Mouse (Mus musculus) heart, adult 9 months (tissue): ENCODE measurements at regions not wholly inside any gene's neighbourhood (a gene's known extent, or its start where the extent isn't known, plus 50 kb on each side); places are given as distances from the start of the nearest gene placed in this dataset.
"Not testable (repeated sequence)": the region's sequence is repeated elsewhere in the genome, so short reads cannot be mapped to it uniquely, and the experiment has no call there.

Experiments used
- DNase-seq, 2 experiments: peaks; one replicate each; pipeline ENCODE4 v3.0.0; 2022; ENCODE audit warnings: low spot score in 2 of 2

DNA sequence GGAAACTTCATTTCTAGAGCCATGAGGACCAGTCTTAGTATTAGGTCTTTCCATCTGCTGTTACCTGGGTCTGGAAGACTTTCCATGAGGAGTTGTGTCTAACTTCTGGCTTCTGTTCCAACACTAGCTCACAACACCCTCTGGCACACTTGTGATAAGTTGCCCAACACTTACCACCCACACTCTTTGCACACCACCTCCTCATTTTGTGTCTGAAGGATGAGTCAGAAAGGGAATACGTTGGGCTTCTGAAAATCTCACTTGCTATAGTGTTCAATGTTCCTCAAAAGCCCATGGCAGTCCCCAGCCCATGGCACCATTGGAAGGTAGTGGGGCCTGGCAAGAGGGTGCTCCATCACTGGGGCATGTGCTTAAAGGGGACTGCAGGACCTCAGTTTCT is 161.5 kb downstream of the Cartpt start:
- DNase-seq = no peak

DNA sequence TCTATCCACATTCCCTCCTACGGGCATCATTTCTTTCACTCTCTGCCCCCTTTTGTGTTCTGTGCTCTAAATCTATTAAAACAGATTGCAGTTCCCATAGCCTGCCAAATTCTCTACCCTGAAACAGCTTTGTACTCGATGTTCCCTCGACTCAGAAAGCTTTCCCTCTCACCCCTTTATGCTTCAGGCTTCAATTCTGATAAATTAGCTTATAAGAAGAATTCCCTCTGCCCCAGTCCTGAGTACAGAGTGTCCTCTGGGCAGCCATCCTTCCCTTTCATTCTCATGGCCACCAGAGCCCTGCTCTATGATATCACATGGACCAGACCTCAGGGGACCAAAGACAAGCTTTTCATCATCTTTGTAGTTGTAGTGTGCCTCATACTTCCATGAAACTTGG is 163.6 kb downstream of the Cartpt start:
- peak in 1 of 2 experiments; percentile 29 for DNase-seq

DNA sequence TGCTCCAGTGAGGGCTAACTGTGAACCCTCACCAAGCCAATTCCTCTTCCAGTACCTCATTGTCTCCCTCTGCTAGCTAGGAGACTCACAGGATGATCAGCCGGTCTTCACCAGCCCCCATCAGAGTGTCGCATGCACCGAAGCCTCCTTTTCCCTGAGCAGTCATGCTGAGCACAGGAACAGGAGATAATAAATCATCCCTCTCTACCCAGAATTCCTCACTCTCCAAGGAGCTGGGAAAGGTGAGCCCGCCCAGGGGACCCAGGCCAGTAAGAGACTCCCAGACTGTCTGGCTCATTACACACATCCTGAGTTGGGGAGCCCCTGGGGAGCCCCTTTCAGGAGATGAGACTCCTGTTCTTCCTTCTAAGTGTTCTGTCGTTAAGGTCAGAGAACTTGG is 171.7 kb downstream of the Cartpt start:
- DNase-seq = no peak

- no peak for DNase-seq
Observed at GRCm38 (mm10) chr13:99724245-99724644, 176.6 kb downstream of the Cartpt start.

DNA sequence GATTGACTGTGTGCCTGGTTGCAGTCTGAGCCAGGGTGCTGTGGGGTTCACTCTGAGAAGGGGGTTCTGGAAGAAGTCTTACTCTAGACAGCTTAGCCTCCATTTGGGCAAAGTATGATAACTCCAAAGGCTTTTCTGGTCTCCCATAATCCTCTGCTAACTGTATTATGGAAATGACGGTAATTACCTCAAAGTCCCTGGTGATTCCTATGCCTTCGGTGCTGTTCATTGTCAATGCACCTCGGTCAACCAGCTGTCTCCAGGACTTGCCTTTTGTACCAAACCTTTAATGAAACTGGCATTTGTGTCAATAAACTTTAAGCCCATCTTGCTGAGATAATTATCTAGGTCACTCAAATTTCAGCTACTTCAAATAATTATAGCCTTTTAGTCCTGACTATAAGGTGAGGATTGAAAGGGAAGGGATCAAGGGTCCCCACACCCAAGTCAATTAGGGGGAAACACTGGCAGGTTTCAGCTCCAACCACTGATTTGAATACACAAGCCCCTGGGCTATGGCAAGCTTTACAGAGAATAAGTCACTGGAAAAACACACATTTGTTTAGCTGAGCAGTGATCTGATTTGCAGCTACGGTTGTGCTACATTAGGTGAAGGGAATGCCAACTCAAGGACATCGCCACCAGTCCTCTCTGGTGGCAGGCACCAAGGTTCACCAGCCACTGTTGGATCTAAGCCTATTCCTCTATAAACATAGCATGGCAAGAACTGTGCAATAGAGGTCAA is 177.5 kb downstream of the Cartpt start:
- DNase-seq = no peak

DNA sequence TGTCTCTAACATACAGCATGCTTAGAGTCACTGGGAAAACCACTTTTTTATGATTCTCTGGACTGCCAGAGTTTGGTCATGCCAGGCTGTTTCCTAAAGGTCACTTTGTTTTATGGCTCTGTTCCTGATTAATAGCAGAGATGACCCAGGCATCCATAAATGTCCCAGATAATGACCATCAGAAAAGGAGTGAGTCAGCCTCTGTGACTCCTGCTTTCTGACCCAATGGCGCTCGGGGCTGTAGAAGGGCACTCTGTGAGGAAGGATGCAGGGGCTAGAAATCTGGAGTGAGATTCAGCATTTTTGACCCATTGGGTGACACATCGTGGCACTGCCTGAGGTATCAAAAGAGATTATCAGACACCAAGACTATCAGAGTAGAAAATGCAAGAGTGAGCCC is 180.3 kb downstream of the Cartpt start:
- no peak for DNase-seq

- no peak for DNase-seq
Observed at GRCm38 (mm10) chr13:99696559-99696890, 180.2 kb upstream of the Map1b start.

GRCm38 (mm10) chr13:99695874-99696558 is 179.7 kb upstream of the Map1b start:
- no peak for DNase-seq

DNA sequence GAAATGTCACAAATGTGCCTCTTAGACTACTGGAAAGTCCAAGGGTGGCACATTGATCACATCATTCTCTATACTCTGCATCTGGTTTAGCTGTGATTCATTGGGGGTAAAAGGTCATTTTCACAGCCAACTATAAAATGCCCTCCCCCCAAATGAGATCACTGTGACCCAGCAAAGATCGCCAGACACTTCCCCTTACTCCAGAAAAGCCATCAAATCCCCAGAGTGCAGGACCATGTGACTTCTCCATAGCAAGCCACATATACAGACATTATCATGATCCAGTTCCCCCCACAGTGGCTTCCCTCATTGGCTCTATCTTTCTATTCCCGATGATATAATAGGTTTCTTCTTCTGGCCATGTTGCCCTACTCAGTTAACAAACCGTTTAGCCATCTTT is 163.6 kb upstream of the Map1b start:
- no peak for DNase-seq

GRCm38 (mm10) chr13:99679430-99679829 is 163.1 kb upstream of the Map1b start:
- peak; percentile 52 to 58 for DNase-seq

DNA sequence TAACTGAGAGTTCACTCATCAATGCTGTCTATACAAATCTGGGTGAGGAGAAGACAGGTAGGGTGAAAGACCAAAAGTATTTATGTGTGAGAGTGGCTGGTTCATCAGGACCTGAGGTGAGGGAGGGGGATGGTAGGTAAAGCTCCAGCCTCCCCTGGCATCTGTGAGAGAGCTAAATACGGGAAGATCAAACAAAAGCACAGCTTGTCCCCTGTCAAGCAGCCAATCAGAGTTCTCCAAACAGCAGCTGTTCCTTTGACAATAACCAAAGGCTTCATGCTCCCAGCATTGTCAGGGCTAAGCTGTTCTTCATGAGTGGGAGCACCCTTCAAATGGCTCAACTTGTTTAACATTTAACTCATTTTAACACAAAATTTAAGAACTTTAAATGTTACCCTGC is 160.1 kb upstream of the Map1b start:
- no peak for DNase-seq

DNA sequence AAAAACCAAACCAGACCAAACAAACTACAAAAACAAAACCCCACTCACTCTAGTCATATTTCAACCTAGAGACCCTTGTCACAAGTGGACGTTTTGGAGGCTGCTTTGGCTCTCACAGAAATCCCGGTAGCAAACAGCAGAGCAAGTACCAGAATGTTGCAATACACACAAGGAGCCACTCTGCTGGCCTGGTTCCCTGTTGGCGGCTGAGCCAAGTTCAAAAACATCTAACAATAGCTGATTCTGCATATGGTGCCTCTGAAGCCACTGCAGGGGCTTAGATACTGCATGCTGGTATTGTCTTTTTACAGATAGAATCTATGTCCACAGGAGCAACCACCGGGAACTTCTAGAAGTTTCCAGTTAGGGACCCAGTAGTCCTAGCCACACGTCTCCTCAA is 159.6 kb upstream of the Map1b start:
- peak in 1 of 2 experiments; percentile 27 for DNase-seq

DNA sequence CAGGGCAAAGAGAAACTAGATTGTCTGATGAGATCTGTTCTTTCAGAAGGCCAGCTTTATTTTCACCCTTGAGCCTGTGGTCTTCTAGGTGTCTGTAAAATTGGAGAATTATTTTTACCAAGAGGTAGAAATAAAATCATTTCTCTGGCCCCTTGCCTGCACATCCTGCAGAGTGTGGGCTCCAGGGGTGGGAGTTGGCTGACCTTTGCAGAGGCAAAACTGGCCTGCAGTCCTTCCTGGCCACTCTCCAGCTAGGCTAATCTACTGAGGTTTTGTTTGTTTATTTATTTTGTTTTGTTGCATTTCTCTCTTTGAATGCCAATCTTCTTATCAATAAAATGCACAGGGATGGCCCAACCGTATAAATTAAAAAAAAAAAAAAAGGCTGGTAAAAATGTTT is 156.4 kb upstream of the Map1b start:
- no peak for DNase-seq

GRCm38 (mm10) chr13:99671747-99672146 is 155.4 kb upstream of the Map1b start:
- DNase-seq = no peak

- no peak for DNase-seq
Observed at GRCm38 (mm10) chr13:99669987-99670534, 153.7 kb upstream of the Map1b start.

- no peak for DNase-seq
Observed at GRCm38 (mm10) chr13:99668613-99669012, 152.3 kb upstream of the Map1b start.

DNA sequence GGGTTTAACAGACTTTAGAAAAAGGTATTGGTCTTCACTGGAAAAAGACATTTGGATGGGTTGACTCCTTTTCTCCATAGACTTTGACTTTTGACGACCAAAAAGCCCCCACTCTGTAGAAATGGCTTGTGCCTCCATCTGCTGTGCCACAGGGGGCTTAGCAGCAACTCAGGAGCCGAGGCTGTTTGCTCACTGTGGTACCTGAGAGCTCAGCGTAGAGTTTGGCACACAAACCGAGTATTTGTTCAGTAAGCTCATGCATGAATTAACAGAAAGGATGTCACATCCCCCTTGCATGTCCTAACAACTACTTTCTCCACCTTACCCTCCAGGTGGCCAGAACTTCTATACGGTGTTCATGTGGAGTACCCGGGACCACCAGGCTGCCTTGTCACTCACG is 149.7 kb upstream of the Map1b start:
- no peak for DNase-seq

DNA sequence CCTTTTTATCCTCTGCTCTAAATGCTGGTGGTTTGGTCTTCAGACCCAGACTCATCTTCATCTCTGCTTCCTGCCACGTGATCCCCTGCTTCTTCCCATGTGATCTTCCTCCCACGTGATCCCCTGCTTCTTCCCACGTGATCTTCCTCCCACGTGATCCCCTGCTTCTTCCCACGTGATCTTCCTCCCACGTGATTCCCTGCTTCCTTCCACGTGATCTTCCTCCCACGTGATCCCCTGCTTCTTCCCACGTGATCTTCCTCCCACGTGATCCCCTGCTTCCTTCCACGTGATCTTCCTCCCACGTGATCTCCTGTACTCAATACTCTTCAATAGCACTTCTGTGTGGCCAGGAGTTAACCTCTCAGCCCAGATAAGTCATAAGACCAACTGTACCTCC is 147.1 kb upstream of the Map1b start:
- not testable (repeated sequence) for DNase-seq

DNA sequence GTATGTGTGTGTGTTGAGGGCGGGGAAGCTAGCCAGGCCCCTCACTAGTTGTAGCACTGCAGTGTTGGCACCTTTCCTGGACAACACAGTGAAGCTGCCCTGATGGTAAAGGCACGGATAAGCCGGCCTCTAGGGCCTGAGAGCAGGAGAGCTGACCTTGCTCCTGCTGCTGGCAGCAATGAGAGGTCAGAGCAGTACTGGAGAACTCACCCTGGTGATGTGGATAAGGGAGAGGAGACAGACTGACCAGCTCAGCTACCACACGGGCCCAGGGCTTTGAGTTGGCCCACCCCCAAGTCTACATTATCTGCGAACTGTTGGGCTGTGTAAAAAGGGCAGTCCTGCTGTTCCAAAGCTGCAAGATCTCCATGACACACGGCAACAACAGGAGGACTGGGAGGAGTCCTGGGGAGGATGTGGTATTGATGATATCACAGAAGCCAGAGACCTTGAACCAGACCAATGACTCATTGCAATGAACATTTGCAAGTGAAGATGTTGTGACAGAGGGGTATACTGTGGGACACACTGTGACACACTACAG is 131.4 kb upstream of the Map1b start:
- DNase-seq = no peak

- DNase-seq = no peak
Observed at GRCm38 (mm10) chr13:99644771-99645170, 128.4 kb upstream of the Map1b start.

- no peak for DNase-seq
Observed at GRCm38 (mm10) chr13:99642811-99643210, 126.5 kb upstream of the Map1b start.

- peak; percentile 50 to 61 for DNase-seq
Observed at GRCm38 (mm10) chr13:99642301-99642700, 126.0 kb upstream of the Map1b start.
